Mouse (Mus musculus) kidney, adult 8-10 months (tissue): ENCODE measurements around the gene Zbtb44.
A peak's percentile ranks its signal among the peaks of the same experiment; 100 is the strongest.

Source experiments
- DNase-seq, 2 experiments: peaks; one replicate each; pipeline ENCODE4 v3.0.0; 2022

Zbtb44 gene

GRCm38 (mm10) chr9:31072256-31072655 lies 41.8 kb downstream of the Zbtb44 start:
- no peak for DNase-seq

GRCm38 (mm10) chr9:31073797-31074196 lies 43.4 kb downstream of the Zbtb44 start:
- no peak for DNase-seq

- no peak for DNase-seq
These were observed 44.4 kb downstream of the Zbtb44 start for GRCm38 (mm10) chr9:31074836-31075235.

- DNase-seq = no peak
These were observed 50.3 kb downstream of the Zbtb44 start for GRCm38 (mm10) chr9:31080726-31081125.

- peak; percentile 42 to 74 for DNase-seq
These were observed 51.7 kb downstream of the Zbtb44 start for GRCm38 (mm10) chr9:31082054-31082666.

GRCm38 (mm10) chr9:31082771-31083170 lies 52.3 kb downstream of the Zbtb44 start:
- DNase-seq = no peak

GRCm38 (mm10) chr9:31085556-31085955 lies 55.1 kb downstream of the Zbtb44 start:
- DNase-seq = no peak

- peak; percentile 23 to 69 for DNase-seq
These were observed 55.8 kb downstream of the Zbtb44 start for GRCm38 (mm10) chr9:31086085-31086753.

- no peak for DNase-seq
These were observed 56.3 kb downstream of the Zbtb44 start for GRCm38 (mm10) chr9:31086754-31087145.

- no peak for DNase-seq
These were observed 57.0 kb downstream of the Zbtb44 start for GRCm38 (mm10) chr9:31087466-31087865.

GRCm38 (mm10) chr9:31088116-31088515 lies 57.7 kb downstream of the Zbtb44 start:
- no peak for DNase-seq

GRCm38 (mm10) chr9:31088883-31089282 lies 58.4 kb downstream of the Zbtb44 start:
- no peak for DNase-seq

- DNase-seq = no peak
These were observed 59.1 kb downstream of the Zbtb44 start for GRCm38 (mm10) chr9:31089541-31089940.

GRCm38 (mm10) chr9:31090081-31091023 lies 59.9 kb downstream of the Zbtb44 start:
- DNase-seq = no peak

GRCm38 (mm10) chr9:31091162-31091581 lies 60.7 kb downstream of the Zbtb44 start:
- DNase-seq = no peak

GRCm38 (mm10) chr9:31092111-31092832 lies 61.8 kb downstream of the Zbtb44 start:
- DNase-seq = no peak

GRCm38 (mm10) chr9:31092833-31093195 lies 62.4 kb downstream of the Zbtb44 start:
- DNase-seq = no peak

GRCm38 (mm10) chr9:31097088-31098082 lies 66.9 kb downstream of the Zbtb44 start:
- no peak for DNase-seq

- no peak for DNase-seq
These were observed 67.7 kb downstream of the Zbtb44 start for GRCm38 (mm10) chr9:31098118-31098517.

GRCm38 (mm10) chr9:31108464-31108863 lies 78.0 kb downstream of the Zbtb44 start:
- no peak for DNase-seq

GRCm38 (mm10) chr9:31115586-31115985 lies 85.1 kb downstream of the Zbtb44 start:
- no peak for DNase-seq

- no peak for DNase-seq
These were observed 86.6 kb downstream of the Zbtb44 start for GRCm38 (mm10) chr9:31117088-31117487.
